Mouse (Mus musculus): ENCODE measurements at regions not wholly inside any gene's neighbourhood (a gene's known extent, or its start where the extent isn't known, plus 50 kb on each side); places are given as distances from the start of the nearest gene placed in this dataset.

- Histone ChIP-seq H3K4me3 (ENCODE audit: low read depth, low read length) (no peak overlapping the region), H3K36me3 (ENCODE audit: control insufficient read depth, insufficient read depth, low read length) (no peaks in the 10 kb centered on the region)
- 93% methylated on average over 6 of the region's 6 CpGs for WGBS
Observed at GRCm38 (mm10) chr12:79961076-79961475, 151.7 kb downstream of the Zfp36l1 start.

GRCm38 (mm10) chr12:79960446-79960845 lies 152.4 kb downstream of the Zfp36l1 start:
- H3K4me1 ChIP-seq (ENCODE audit: control insufficient read depth, insufficient read depth, insufficient read length, low read length) = peaks cover 2% of the 10 kb centered on the region
- H3K27ac ChIP-seq (ENCODE audit: insufficient read depth, low read depth, low read length) = peak overlapping the region; percentile 16; the same call in 1 of the 2 replicates
- no peaks in the 10 kb centered on the region for H3K27me3 ChIP-seq (ENCODE audit: control insufficient read depth, insufficient read depth, low read length)
- no peak overlapping the region for H3K4me3 ChIP-seq (ENCODE audit: low read depth, low read length)
- 89% methylated on average over 4 of the region's 4 CpGs for WGBS
- no peaks in the 10 kb centered on the region for H3K36me3 ChIP-seq (ENCODE audit: control insufficient read depth, insufficient read depth, low read length)
- TF ChIP-seq CTCF (IDR thresholded peaks at IDR 0.05; ENCODE audit: extremely low read depth, insufficient read length, insufficient replicate concordance, low read depth, low read length) (no peak), POLR2A (IDR thresholded peaks at IDR 0.05; ENCODE audit: low read depth, low read length) (no peak)

More at GRCm38 (mm10) chr12:79961076-79961475, 151.7 kb downstream of the Zfp36l1 start:
- no peak for TF ChIP-seq POLR2A (IDR thresholded peaks at IDR 0.05; ENCODE audit: low read depth, low read length)
- TF ChIP-seq CTCF (IDR thresholded peaks at IDR 0.05; ENCODE audit: extremely low read depth, insufficient read length, insufficient replicate concordance, low read depth, low read length) = no peak
- Histone ChIP-seq H3K27me3 (ENCODE audit: control insufficient read depth, insufficient read depth, low read length) (no peaks in the 10 kb centered on the region), H3K4me1 (ENCODE audit: control insufficient read depth, insufficient read depth, insufficient read length, low read length) (peaks cover 5% of the 10 kb centered on the region), H3K27ac (ENCODE audit: insufficient read depth, low read depth, low read length) (no peak overlapping the region)

- WGBS = 95% methylated on average over 14 of the region's 14 CpGs
- H3K27ac ChIP-seq (ENCODE audit: insufficient read depth, low read depth, low read length) = peak overlapping the region; percentile 55
Observed at GRCm38 (mm10) chr12:79959540-79960305, 153.1 kb downstream of the Zfp36l1 start.

GRCm38 (mm10) chr12:79957211-79957610 lies 155.6 kb downstream of the Zfp36l1 start:
- Histone ChIP-seq H3K4me3 (ENCODE audit: low read depth, low read length) (no peak overlapping the region), H3K27ac (ENCODE audit: insufficient read depth, low read depth, low read length) (no peak overlapping the region), H3K4me1 (ENCODE audit: control insufficient read depth, insufficient read depth, insufficient read length, low read length) (no peaks in the 10 kb centered on the region), H3K27me3 (ENCODE audit: control insufficient read depth, insufficient read depth, low read length) (no peaks in the 10 kb centered on the region), H3K36me3 (ENCODE audit: control insufficient read depth, insufficient read depth, low read length) (no peaks in the 10 kb centered on the region)
- WGBS = 78% methylated on average over 4 of the region's 4 CpGs
- no peak for TF ChIP-seq CTCF (IDR thresholded peaks at IDR 0.05; ENCODE audit: extremely low read depth, insufficient read length, insufficient replicate concordance, low read depth, low read length)
- no peak for TF ChIP-seq POLR2A (IDR thresholded peaks at IDR 0.05; ENCODE audit: low read depth, low read length)

More at GRCm38 (mm10) chr12:79959540-79960305, 153.1 kb downstream of the Zfp36l1 start:
- H3K4me3 ChIP-seq (ENCODE audit: low read depth, low read length) = no peak overlapping the region
- H3K4me1 ChIP-seq (ENCODE audit: control insufficient read depth, insufficient read depth, insufficient read length, low read length) = no peaks in the 10 kb centered on the region; the same call in 1 of the 2 replicates
- no peaks in the 10 kb centered on the region for H3K27me3 ChIP-seq (ENCODE audit: control insufficient read depth, insufficient read depth, low read length)
- H3K36me3 ChIP-seq (ENCODE audit: control insufficient read depth, insufficient read depth, low read length) = no peaks in the 10 kb centered on the region
- TF ChIP-seq POLR2A (IDR thresholded peaks at IDR 0.05; ENCODE audit: low read depth, low read length) (no peak), CTCF (IDR thresholded peaks at IDR 0.05; ENCODE audit: extremely low read depth, insufficient read length, insufficient replicate concordance, low read depth, low read length) (no peak)

GRCm38 (mm10) chr12:79956351-79956750 lies 156.5 kb downstream of the Zfp36l1 start:
- Histone ChIP-seq H3K27me3 (ENCODE audit: control insufficient read depth, insufficient read depth, low read length) (no peaks in the 10 kb centered on the region), H3K27ac (ENCODE audit: insufficient read depth, low read depth, low read length) (no peak overlapping the region), H3K4me3 (ENCODE audit: low read depth, low read length) (no peak overlapping the region), H3K36me3 (ENCODE audit: control insufficient read depth, insufficient read depth, low read length) (no peaks in the 10 kb centered on the region), H3K4me1 (ENCODE audit: control insufficient read depth, insufficient read depth, insufficient read length, low read length) (no peaks in the 10 kb centered on the region)
- no peak for TF ChIP-seq CTCF (IDR thresholded peaks at IDR 0.05; ENCODE audit: extremely low read depth, insufficient read length, insufficient replicate concordance, low read depth, low read length)
- no peak for TF ChIP-seq POLR2A (IDR thresholded peaks at IDR 0.05; ENCODE audit: low read depth, low read length)
- WGBS = 82% methylated on average over 6 of the region's 6 CpGs

GRCm38 (mm10) chr12:79955501-79955900 lies 157.3 kb downstream of the Zfp36l1 start:
- 92% methylated on average over 2 of the region's 2 CpGs for WGBS
- H3K36me3 ChIP-seq (ENCODE audit: control insufficient read depth, insufficient read depth, low read length) = no peaks in the 10 kb centered on the region

GRCm38 (mm10) chr12:79950579-79951112 lies 162.2 kb downstream of the Zfp36l1 start:
- Histone ChIP-seq H3K27ac (ENCODE audit: insufficient read depth, low read depth, low read length) (no peak overlapping the region), H3K36me3 (ENCODE audit: control insufficient read depth, insufficient read depth, low read length) (no peaks in the 10 kb centered on the region), H3K27me3 (ENCODE audit: control insufficient read depth, insufficient read depth, low read length) (no peaks in the 10 kb centered on the region), H3K4me1 (ENCODE audit: control insufficient read depth, insufficient read depth, insufficient read length, low read length) (no peaks in the 10 kb centered on the region), H3K4me3 (ENCODE audit: low read depth, low read length) (no peak overlapping the region)
- TF ChIP-seq CTCF (IDR thresholded peaks at IDR 0.05; ENCODE audit: extremely low read depth, insufficient read length, insufficient replicate concordance, low read depth, low read length) (no peak), POLR2A (IDR thresholded peaks at IDR 0.05; ENCODE audit: low read depth, low read length) (no peak)
- 77% methylated on average over 7 of the region's 7 CpGs for WGBS

More at GRCm38 (mm10) chr12:79955501-79955900, 157.3 kb downstream of the Zfp36l1 start:
- no peak for TF ChIP-seq CTCF (IDR thresholded peaks at IDR 0.05; ENCODE audit: extremely low read depth, insufficient read length, insufficient replicate concordance, low read depth, low read length)
- Histone ChIP-seq H3K27ac (ENCODE audit: insufficient read depth, low read depth, low read length) (no peak overlapping the region), H3K27me3 (ENCODE audit: control insufficient read depth, insufficient read depth, low read length) (no peaks in the 10 kb centered on the region), H3K4me1 (ENCODE audit: control insufficient read depth, insufficient read depth, insufficient read length, low read length) (no peaks in the 10 kb centered on the region), H3K4me3 (ENCODE audit: low read depth, low read length) (no peak overlapping the region)

Data from small intestine, adult 2 months (tissue).